ENCODE assay signal across 8 mouse cellular contexts in genomic region chr10:95254453-95255001, GRCm38 (mm10).
DNase-seq lines count a peak whose midpoint lies in the region; ATAC-seq and TF ChIP-seq lines count a peak whose summit lies in the region.

No protein-coding gene starts in this region.

- WGBS in liver, postnatal 0 days (ENCODE audit: insufficient replicate concordance): 53% methylated on average over 13 of the region's 13 CpGs
- whole genome bisulfite sequencing in liver, embryonic 11.5 days: 62% methylated on average over 13 of the region's 13 CpGs
- WGBS in cerebellum, adult 2 months: 7% methylated on average over 13 of the region's 13 CpGs
- WGBS in midbrain, postnatal 0 days: 37% methylated on average over 13 of the region's 13 CpGs

- H3K27ac ChIP-seq in liver, postnatal 0 days (ENCODE audit: low read depth): peak overlapping the region; percentile 70
- H3K27ac ChIP-seq in liver, embryonic 11.5 days (ENCODE audit: low read depth, low read length): no peak overlapping the region
- H3K27ac ChIP-seq in cerebellum, adult 2 months (ENCODE audit: insufficient read depth, low read length): no peak overlapping the region
- H3K27ac ChIP-seq in midbrain, postnatal 0 days (ENCODE audit: low read depth, low read length): no peak overlapping the region

- peaks cover 24% of the 10 kb centered on the region for H3K4me1 ChIP-seq in liver, postnatal 0 days (ENCODE audit: insufficient read depth)
- H3K4me1 ChIP-seq in liver, embryonic 11.5 days (replicated peaks; ENCODE audit: control insufficient read depth, insufficient read depth, low read length): no peaks in the 10 kb centered on the region
- no peaks in the 10 kb centered on the region for H3K4me1 ChIP-seq in cerebellum, adult 2 months (ENCODE audit: control insufficient read depth, insufficient read depth, low read length)
- H3K4me1 ChIP-seq in midbrain, postnatal 0 days (ENCODE audit: insufficient read depth, low read length): peaks cover 6% of the 10 kb centered on the region; the same call in 1 of the 2 replicates

- H3K9me3 ChIP-seq in liver, postnatal 0 days (ENCODE audit: low read length): no peaks in the 10 kb centered on the region
- no peaks in the 10 kb centered on the region for H3K9me3 ChIP-seq in liver, embryonic 11.5 days (ENCODE audit: control insufficient read depth, low read length)
- no peaks in the 10 kb centered on the region for H3K9me3 ChIP-seq in midbrain, postnatal 0 days (ENCODE audit: low read length)

- H3K9ac ChIP-seq in liver, postnatal 0 days (replicated peaks): peak overlapping the region; percentile 34; the same call in 1 of the 2 replicates
- H3K9ac ChIP-seq in liver, embryonic 11.5 days (ENCODE audit: low read depth, low read length): no peak overlapping the region
- no peak overlapping the region for H3K9ac ChIP-seq in midbrain, postnatal 0 days (replicated peaks; ENCODE audit: low read length, poor library complexity, severe bottlenecking)

- H3K36me3 ChIP-seq in liver, postnatal 0 days (replicated peaks; ENCODE audit: insufficient read depth, low read length): no peaks in the 10 kb centered on the region
- no peaks in the 10 kb centered on the region for H3K36me3 ChIP-seq in liver, embryonic 11.5 days (ENCODE audit: control insufficient read depth, insufficient read depth, low read length)
- no peaks in the 10 kb centered on the region for H3K36me3 ChIP-seq in midbrain, postnatal 0 days (ENCODE audit: insufficient read depth, low read length)

- DNase-seq in liver, postnatal 0 days: peak; percentile 19
- DNase-seq in liver, embryonic 11.5 days (ENCODE audit: low spot score): no peak
- DNase-seq in cerebellum, adult 2 months: peak; percentile 66 to 72
- DNase-seq in heart, adult 8-10 months (ENCODE audit: low spot score): peak; percentile 48
- DNase-seq in layer of hippocampus, adult 18-20 months (ENCODE audit: low spot score in 2 of 2): peak; percentile 39 to 62
- peak; percentile 61 for DNase-seq in midbrain, postnatal 0 days (ENCODE audit: low spot score)
- no peak for DNase-seq in T-cell, adult 2 months (ENCODE audit: low spot score)

- no peak overlapping the region for H3K4me3 ChIP-seq in liver, postnatal 0 days (ENCODE audit: low read depth, low read length)
- no peak overlapping the region for H3K4me3 ChIP-seq in liver, embryonic 11.5 days (ENCODE audit: low read depth, low read length)
- peak overlapping the region; percentile 63 for H3K4me3 ChIP-seq in cerebellum, adult 2 months (replicated peaks; ENCODE audit: insufficient read depth, low read depth, low read length)
- no peak overlapping the region for H3K4me3 ChIP-seq in midbrain, postnatal 0 days (ENCODE audit: low read depth, low read length)

- no peak for TF ChIP-seq POLR2A in cerebellum, adult 2 months (IDR thresholded peaks at IDR 0.05; ENCODE audit: borderline replicate concordance, insufficient read depth, low read length)

- peak; percentile 59 for ATAC-seq in liver, postnatal 0 days
- no peak for ATAC-seq in liver, embryonic 11.5 days (replicated peaks; ENCODE audit: low FRiP score)
- ATAC-seq in midbrain, postnatal 0 days (ENCODE audit: low FRiP score): no peak
- no peak for ATAC-seq in granulocyte monocyte progenitor cell, adult 5-6 weeks (replicated peaks; ENCODE audit: poor library complexity, severe bottlenecking)

- H3K27me3 ChIP-seq in liver, postnatal 0 days (ENCODE audit: insufficient read depth, low read length): no peaks in the 10 kb centered on the region
- no peaks in the 10 kb centered on the region for H3K27me3 ChIP-seq in liver, embryonic 11.5 days (replicated peaks; ENCODE audit: control insufficient read depth, insufficient read depth, low read length)
- H3K27me3 ChIP-seq in cerebellum, adult 2 months (ENCODE audit: control insufficient read depth, insufficient read depth, low read length): no peaks in the 10 kb centered on the region
- H3K27me3 ChIP-seq in midbrain, postnatal 0 days (ENCODE audit: insufficient read depth, low read length): no peaks in the 10 kb centered on the region

- TF ChIP-seq CTCF in liver, postnatal 0 days (IDR thresholded peaks at IDR 0.05; ENCODE audit: low read depth): 0 out of 2 replicates have a peak, but pooled peaks have one; percentile 2
- TF ChIP-seq CTCF in cerebellum, adult 2 months (IDR thresholded peaks at IDR 0.05; ENCODE audit: borderline replicate concordance, insufficient read depth, low read depth, low read length): no peak
- peak; percentile 20 for TF ChIP-seq CTCF in midbrain, postnatal 0 days (IDR thresholded peaks at IDR 0.05)

- H3K4me2 ChIP-seq in liver, postnatal 0 days (ENCODE audit: low read depth, low read length): peak overlapping the region; percentile 50
- no peak overlapping the region for H3K4me2 ChIP-seq in liver, embryonic 11.5 days
- no peak overlapping the region for H3K4me2 ChIP-seq in midbrain, postnatal 0 days (ENCODE audit: low read depth, low read length, poor library complexity, severe bottlenecking)

- TF ChIP-seq EP300 in liver, postnatal 0 days (IDR thresholded peaks at IDR 0.05; ENCODE audit: low read depth): no peak

Comparison
In these comparisons a context has a peak if more than half of its experiments do, and no peak if none do; other contexts are left out.
1. DNase-seq: peak in liver, postnatal 0 days (single experiment), cerebellum, adult 2 months (2 of 2), heart, adult 8-10 months (single experiment), layer of hippocampus, adult 18-20 months (2 of 2) and midbrain, postnatal 0 days (single experiment); none in liver, embryonic 11.5 days (single experiment) and T-cell, adult 2 months (single experiment).